Mouse (Mus musculus) megakaryocyte, embryonic 14.5 days (primary cell): ENCODE results near the gene Plce1.

Experiments used
- FLI1 ChIP-seq: IDR thresholded peaks from 2 replicates; pipeline ENCODE4 v1.6.1; 2012; ENCODE audit warnings: low read length, inconsistent platforms, mixed read lengths
- GATA1 ChIP-seq: IDR thresholded peaks from 3 replicates; pipeline ENCODE4 v1.6.1; 2012; ENCODE audit warnings: mixed read lengths, low read length, inconsistent platforms, borderline replicate concordance

DNA sequence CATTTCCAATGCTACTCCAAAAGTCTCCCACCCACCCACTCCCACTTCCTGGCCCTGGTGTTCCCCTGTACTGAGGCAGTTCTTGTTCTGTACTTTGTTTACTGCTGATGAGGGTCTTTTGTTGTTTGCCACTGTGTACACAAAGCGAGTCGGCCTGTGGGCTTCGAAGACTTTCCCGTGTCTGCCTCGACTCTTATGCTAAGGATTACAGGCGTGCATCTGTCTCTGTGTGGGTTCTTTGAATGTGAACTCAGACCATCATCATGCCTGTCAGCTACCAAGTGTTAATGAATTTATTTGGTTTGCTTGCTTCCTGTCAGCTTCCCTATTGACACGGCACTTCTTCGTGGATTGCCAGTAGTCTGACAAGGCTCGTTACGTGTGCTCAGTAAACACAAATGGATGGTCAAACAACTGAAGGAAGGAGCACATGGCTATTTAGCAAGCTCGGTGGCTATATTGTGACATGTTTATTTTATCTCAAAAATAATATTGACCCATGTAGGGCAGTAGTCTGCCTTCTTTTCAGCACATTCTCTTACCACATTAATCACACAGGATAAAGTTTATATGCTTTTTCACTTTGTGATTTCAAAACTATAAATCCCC is 133.3 kb downstream of the Plce1 start:
- no peak for TF ChIP-seq GATA1
- no peak for TF ChIP-seq FLI1
